Mouse (Mus musculus) frontal cortex, adult (tissue): ENCODE measurements around the gene Myzap.

ENCODE experiments used
- ATAC-seq: cut with Nextera tagmentation; 2 replicates; pipeline ENCODE4 v1.9.2; 2017; ENCODE audit warnings: mild to moderate bottlenecking, moderate library complexity, mixed read lengths; ENCODE audit not compliant: low TSS enrichment

Myzap gene

DNA sequence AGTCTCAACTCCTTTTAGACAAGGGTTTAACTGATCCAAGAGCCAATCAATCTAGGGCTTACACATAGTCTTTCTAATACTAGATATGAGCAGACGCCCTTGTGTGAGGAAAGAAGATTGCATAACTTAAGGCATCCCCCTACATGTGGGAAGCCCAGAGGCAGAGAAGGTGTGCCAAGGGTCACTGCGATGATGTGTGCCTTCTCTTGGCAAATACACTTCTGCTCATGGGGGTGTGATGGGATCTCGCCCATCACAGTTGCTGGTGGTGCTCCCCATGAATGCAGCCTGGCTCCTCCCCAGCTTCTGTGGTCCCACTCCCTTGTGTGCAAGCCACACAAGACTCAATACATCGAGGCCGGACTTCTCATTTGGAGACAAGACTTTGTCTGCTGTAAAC lies 47.3 kb downstream of the Myzap start:
- no peak for ATAC-seq

DNA sequence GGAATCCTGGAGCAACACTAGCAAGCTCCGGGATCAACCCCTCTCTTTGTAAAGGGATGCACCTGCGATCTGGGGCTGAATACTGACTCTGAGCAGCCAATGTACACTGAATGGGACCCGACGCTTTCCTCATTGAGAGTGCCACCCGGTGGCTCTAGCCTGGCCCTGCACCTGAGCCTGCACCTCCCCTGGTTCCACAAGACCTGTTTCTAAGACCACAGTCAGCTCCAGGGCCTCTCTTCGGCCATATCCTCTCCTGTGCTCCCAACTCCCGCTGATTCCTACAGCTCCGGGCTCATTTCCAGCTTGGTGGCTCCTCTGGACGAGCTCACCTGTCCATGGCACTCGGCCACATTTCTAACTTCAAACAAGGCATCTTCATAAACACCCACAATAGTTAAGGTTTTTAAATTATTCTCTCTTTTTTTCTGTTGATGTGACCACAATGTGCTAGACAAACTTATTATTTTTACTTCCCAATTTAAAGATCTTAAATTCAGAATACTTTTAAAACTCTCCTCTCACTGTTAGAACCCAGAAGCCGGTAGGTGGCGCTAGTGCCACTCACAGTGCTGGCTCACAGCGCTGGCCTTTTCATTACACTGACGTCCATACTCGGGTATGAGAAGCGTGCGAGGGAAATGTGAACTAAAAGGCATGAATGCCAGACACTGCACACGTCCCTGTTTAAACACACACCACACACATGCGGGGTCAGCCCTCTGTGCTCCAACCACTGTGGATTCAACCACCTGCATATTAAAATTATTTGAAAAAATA lies 48.5 kb downstream of the Myzap start:
- ATAC-seq = peak; percentile 88

- no peak for ATAC-seq
Measured at GRCm38 (mm10) chr9:71542292-71542691, 49.9 kb downstream of the Myzap start.

- no peak for ATAC-seq
Measured at GRCm38 (mm10) chr9:71540739-71541138, 51.4 kb downstream of the Myzap start.

GRCm38 (mm10) chr9:71535730-71536129 lies 56.4 kb downstream of the Myzap start:
- ATAC-seq = no peak

GRCm38 (mm10) chr9:71535036-71535435 lies 57.1 kb downstream of the Myzap start:
- ATAC-seq = peak; percentile 99

DNA sequence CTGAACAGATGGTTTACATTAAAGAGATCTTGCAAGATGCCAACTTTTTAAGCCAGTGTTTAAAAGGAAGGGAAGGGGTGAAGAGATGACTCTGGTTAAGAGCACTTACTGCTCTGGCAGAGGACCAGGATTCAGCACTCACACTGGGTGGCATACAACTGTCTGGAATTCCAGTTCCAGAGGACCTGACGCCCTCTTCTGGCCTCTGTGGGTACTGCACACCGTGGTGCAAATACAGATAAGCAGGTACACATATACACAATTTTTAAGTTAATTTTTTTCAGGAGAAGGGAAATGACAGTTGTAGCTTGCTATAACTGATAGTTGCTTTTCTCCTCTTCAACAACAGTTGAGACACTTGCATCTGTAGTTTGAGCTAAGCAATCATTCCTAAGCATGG lies 62.2 kb downstream of the Myzap start:
- ATAC-seq = no peak

DNA sequence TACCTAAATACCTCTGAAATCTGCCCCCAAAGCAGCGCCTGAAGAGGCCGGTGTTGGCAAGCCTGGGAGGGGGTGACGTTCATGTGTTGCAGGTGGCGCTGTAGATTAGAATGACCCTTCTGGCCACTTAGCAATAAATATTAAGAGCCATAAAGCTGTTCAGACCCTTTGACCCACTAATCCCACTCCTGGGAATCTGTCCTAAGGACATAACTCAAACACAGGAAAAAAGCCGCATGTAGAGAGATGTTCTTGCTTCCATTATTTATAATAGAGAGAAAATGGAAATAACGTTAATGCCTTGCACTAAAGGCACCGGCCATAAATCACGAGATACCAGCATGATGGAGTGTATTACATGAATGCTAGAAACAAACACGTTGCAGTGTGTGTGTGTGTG lies 64.7 kb downstream of the Myzap start:
- ATAC-seq = no peak

DNA sequence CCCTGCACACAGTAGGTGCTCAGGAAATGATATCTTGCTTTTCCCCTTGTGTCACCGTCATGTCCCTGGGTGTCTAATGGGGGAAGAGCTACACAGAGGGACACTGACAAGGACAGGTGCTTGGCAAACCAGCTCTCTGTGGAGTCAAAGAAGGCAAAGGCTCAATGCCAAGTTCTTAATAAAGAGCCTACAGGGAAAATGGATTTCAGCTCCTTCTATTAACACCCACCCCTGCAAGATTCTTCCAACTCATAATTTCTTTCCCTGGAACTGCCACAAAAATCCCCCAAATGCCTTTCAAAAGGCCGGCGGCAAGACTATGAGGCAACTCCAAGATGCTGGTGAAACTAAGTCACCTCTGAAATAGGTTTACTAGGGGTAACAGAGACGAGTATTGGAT lies 68.3 kb downstream of the Myzap start:
- no peak for ATAC-seq

DNA sequence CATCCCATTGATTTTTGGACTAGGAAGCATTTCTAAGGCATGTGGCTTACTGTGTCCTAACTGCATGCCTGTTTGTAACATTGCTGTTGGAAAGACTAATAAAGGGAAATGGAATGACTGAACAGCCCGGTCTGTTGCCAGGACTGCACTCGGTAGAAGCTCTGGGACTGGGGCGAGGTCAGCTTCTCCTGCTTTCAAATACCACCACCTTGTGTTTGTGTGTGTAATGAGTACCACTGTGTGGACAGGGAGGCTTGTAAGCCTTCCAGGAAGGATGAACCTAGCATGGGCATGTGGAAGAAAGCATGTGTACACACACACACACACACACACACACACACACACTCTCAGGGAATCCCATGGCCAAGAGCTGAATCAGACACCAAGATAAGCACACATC lies 72.3 kb downstream of the Myzap start:
- no peak for ATAC-seq

GRCm38 (mm10) chr9:71517487-71517886 lies 74.7 kb downstream of the Myzap start:
- ATAC-seq = no peak

GRCm38 (mm10) chr9:71515862-71516261 lies 76.3 kb downstream of the Myzap start:
- no peak for ATAC-seq

DNA sequence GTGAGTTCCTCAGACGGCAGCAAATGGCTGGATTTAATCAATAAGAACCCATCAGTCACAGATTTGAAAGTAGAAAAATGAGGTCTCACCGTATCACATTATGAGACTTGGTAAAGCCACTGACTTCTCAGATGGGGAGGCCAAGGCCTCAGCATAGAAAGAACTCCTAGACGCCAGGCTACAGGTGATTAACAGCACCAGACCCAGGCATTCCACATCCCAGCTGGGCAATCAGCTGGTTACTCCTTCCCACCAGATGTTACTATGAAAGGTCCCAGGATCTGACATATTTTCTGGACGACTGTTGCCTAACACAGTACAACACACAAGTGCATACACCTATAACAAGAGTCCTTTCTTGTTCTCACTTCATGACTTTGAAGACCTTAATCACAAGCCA lies 78.6 kb downstream of the Myzap start:
- no peak for ATAC-seq

DNA sequence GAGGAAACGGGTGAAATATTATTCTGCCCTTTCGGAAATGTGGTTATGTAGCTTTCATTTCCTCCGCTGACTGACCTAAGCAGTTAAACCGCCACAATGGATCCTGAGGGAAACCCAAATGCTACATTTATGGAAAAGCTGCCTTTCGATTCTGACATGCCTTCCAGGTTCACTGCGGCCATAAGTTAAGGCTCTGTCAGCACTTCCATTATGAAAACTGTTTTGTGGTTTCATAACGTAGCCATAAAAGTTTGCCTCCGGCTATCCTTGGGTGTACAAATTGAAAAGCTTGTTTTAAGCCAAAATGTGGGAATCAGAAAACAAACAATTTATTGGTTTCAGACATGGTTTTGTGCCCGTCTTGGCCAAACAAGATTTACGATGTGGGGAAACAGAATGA lies 79.3 kb downstream of the Myzap start:
- no peak for ATAC-seq

DNA sequence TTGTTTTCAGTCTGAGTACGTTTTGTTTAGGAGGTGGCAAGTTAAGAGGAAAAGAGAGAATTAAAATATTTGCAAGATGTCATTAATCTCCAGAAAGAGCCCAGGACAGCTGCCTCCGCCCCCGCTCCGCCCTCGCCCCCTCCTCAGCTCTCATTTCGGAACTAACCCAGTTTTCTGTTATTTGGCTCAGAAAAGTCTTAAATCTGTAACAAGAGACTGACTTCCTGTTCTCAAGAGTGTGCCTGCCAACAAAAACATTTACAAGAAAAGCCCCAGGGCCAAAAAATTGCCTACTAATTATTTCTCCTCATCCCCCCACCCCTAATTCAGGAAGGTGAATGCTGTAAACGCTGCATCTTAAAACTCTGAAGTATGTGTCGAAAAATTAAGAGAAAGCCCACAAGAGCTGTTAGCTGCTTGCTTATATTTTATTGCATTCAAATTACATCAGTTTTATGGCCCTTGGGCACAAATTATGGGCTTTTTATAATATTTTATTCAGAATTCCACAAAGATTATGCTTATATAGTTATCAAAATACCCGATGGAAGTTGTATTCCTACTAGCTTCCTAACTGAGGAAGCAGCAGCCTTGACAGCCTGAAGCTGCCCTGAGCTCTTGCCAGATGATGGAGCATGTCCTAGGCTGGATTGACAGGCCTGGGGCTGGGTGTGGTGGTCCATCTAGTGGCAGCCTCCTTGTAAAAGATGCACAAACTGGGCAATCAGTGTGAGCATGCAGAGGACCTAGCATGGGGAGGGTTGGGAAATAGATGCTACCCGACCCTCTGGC lies 93.6 kb downstream of the Myzap start:
- no peak for ATAC-seq

GRCm38 (mm10) chr9:71496637-71497036 lies 95.5 kb downstream of the Myzap start:
- no peak for ATAC-seq

GRCm38 (mm10) chr9:71493771-71494170 lies 98.4 kb downstream of the Myzap start:
- no peak for ATAC-seq

- no peak for ATAC-seq
Measured at GRCm38 (mm10) chr9:71492296-71493025, 99.7 kb downstream of the Myzap start.

DNA sequence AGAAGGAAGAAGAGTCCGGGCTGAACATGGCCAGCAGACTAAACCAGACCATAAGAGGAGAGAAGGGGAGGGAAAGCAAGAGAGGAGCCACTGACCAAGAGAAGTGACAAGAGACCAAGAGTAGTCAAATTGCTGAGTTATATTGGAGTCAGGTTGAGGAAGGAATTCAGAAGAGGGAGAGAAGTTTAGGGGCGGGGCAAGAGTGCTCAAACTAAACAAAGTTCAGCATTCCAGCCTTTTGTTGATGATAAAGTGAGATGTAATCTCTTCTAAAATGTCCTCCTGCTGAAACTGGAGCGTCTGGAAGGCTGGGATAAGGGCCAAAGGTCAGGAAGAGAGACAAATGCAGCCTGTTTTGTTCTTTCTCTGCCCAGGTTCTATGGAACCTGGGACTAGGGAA lies 102.1 kb downstream of the Myzap start:
- no peak for ATAC-seq

- ATAC-seq = no peak
Measured at GRCm38 (mm10) chr9:71486127-71486526, 106.0 kb downstream of the Myzap start.

- ATAC-seq = peak; percentile 99
Measured at GRCm38 (mm10) chr9:71485475-71486094, 106.6 kb downstream of the Myzap start, which contains the start of gene Polr2m. Gene Polr2m, minus strand, starts transcription at chr9:71485935.

DNA sequence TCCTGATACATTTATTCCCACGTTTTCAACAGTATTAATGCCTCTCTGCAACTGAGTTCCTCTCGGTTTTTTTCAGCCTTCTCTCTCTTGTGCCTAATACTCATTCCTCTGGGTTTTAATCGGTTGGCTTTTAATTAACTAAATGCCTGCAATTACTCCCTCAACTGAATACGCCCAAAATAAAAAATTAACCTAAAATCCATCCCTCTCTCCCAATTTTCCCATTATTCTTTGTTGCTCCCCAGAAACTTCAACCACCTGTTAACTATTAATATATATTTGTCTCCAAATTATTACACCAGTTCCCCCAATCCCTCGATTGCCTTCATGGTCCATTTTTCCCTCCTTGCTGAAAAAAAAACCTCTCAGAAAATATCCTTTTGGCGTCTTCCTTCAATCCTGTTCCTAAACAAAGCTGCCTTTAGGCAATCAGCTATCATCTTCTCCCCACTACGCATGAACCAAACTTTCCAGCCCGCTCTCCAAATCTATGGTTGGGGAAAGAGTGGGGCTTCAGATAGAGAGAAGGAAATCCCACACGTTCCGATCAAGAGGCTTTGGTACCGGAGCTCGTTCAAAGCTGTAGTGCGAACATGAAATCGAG lies 107.2 kb downstream of the Myzap start:
- ATAC-seq = no peak
